Mouse (Mus musculus) stomach, embryonic 15.5 days (tissue): ENCODE results near the gene Ccdc148. TPM values are rescaled to one million over a fixed set of nuclear protein-coding genes. Genes with fewer than 3 reads are reported as not detected.

ENCODE experiments used
- ATAC-seq: fragments of 200-750 bp; cut with Nextera tagmentation; 2 replicates; pipeline ENCODE4 v1.8.0; 2017; ENCODE audit warnings: low read depth, moderate number of reproducible peaks, moderate TSS enrichment; ENCODE audit not compliant: insufficient read depth, low FRiP score
- H3K27ac ChIP-seq: fragments of 300-500 bp; sonication (generic); 2 replicates; pipeline ENCODE4 v1.5.1; 2015; ENCODE audit warnings: mild to moderate bottlenecking, inconsistent platforms
- H3K27me3 ChIP-seq: fragments of 300-500 bp; sonication (generic); replicated peaks from 2 replicates; pipeline ENCODE4 v1.6.1; 2015; ENCODE audit warnings: inconsistent platforms
- H3K36me3 ChIP-seq: fragments of 300-500 bp; sonication (generic); 2 replicates; pipeline ENCODE4 v1.6.1; 2015; ENCODE audit warnings: inconsistent platforms
- H3K4me1 ChIP-seq: fragments of 300-500 bp; sonication (generic); 2 replicates; pipeline ENCODE4 v1.6.1; 2015; ENCODE audit warnings: inconsistent platforms
- H3K4me2 ChIP-seq: fragments of 300-500 bp; sonication (generic); 2 replicates; pipeline ENCODE4 v1.6.1; 2015; ENCODE audit warnings: mild to moderate bottlenecking, inconsistent platforms
- H3K4me3 ChIP-seq: fragments of 300-500 bp; sonication (generic); replicated peaks from 2 replicates; pipeline ENCODE4 v1.5.1; 2015; ENCODE audit warnings: inconsistent platforms
- H3K9ac ChIP-seq: fragments of 300-500 bp; sonication (generic); 2 replicates; pipeline ENCODE4 v1.6.1; 2015; ENCODE audit warnings: inconsistent platforms
- H3K9me3 ChIP-seq: fragments of 300-500 bp; sonication (generic); 2 replicates; pipeline ENCODE4 v1.6.1; 2016; ENCODE audit warnings: inconsistent platforms
- WGBS: fragments of 180-500 bp; shearing (Covaris S2); methylation state at CpG from one replicate; pipeline ENCODE4 v1.1.7; 2015; 5-methylcytosine and 5-hydroxymethylcytosine counted together
- polyA plus RNA-seq: library from polyadenylated mRNA; unstranded; fragments of >200 nt; fragmentation: Nextera tagmentation; extraction: Ambion mirVana; gene quantifications from 2 replicates; pipeline ENCODE4 v1.2.1, GENCODE M21; 2015

Gene Ccdc148
- polyA plus RNA-seq, 1 experiment from 2014 or later = 0.89 TPM

DNA sequence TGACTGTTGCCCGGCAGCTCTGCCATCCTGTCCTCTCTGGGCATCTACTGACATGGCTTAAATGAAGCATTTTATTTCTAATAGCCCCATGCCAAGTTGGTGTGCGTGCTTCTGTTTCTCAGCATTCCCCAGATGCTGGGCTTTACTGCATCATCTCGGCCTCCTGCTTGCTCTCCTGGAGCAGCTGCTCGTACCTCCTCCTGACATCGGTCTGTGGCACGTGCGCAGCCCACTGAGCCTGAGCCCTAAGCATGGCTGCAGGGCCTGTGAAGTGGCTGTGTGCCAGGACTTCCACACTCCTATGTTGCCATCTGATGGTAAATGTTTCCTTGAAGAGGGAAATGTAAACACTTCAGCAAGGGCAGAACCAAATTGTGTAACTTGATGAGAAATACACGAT is 31.0 kb upstream of the Ccdc148 start:
- Histone ChIP-seq H3K9ac (no peak overlapping the region), H3K27me3 (no peaks in the 10 kb centered on the region), H3K36me3 (0 out of 2 replicates have a peak, but pooled peaks cover 6% of the 10 kb centered on the region), H3K27ac (no peak overlapping the region), H3K4me2 (no peak overlapping the region), H3K4me1 (0 out of 2 replicates have a peak, but pooled peaks cover 3% of the 10 kb centered on the region), H3K9me3 (no peaks in the 10 kb centered on the region), H3K4me3 (no peak overlapping the region)
- no peak for ATAC-seq
- WGBS = 65% methylated on average over 8 of the region's 8 CpGs

DNA sequence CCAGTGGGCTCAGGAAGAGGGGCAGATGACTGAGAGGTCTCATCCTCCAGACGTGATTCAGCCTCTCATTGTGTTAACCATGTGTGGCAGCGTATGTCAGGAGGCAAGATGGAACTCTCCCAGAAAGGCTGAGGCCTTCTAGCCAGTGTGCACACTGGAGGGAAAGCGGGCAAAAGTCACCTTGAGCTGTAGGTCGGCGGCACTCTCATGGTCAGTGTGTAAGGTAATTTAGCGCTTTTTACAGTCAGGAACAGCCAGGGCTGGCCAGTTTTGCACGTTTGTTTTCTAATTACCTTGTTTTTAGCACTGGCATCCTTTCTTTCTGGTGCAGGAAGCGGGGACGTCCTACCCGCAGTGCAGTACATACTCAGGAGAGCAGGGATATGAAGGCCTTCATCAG is 29.7 kb upstream of the Ccdc148 start:
- Histone ChIP-seq H3K9me3 (no peaks in the 10 kb centered on the region), H3K27ac (no peak overlapping the region), H3K27me3 (no peaks in the 10 kb centered on the region), H3K4me1 (0 out of 2 replicates have a peak, but pooled peaks cover 3% of the 10 kb centered on the region), H3K4me3 (no peak overlapping the region), H3K36me3 (0 out of 2 replicates have a peak, but pooled peaks cover 6% of the 10 kb centered on the region), H3K4me2 (no peak overlapping the region), H3K9ac (no peak overlapping the region)
- WGBS = 88% methylated on average over 10 of the region's 10 CpGs
- no peak for ATAC-seq

DNA sequence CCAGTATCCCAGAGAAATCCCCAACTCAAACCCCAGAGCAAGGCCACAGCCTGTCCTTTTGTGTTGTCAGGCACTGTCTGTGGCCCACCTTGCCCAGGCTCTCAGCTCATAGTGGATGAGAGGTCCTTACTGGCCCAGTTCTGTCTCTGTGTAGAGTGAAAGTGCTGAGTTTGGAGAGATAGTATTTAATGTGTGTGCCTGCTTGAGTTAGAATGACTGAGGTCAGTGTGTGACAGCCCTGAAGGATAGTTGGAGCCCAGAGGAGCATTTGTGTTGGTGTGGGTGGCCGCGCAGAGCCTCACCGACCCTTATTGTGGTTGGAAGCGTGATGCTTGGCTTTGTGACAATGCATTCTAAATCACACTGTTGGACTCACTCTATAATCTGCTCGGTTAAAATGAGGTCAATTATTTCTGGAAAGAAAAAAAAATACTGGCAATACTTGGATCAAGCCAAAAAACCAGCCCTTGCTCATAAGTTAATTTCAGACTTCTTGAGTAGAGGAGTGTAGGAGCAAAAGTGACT is 29.2 kb upstream of the Ccdc148 start:
- Histone ChIP-seq H3K4me2 (no peak overlapping the region), H3K36me3 (0 out of 2 replicates have a peak, but pooled peaks cover 6% of the 10 kb centered on the region), H3K27me3 (no peaks in the 10 kb centered on the region), H3K4me1 (0 out of 2 replicates have a peak, but pooled peaks cover 3% of the 10 kb centered on the region), H3K9me3 (no peaks in the 10 kb centered on the region), H3K27ac (no peak overlapping the region), H3K9ac (no peak overlapping the region), H3K4me3 (no peak overlapping the region)
- ATAC-seq = no peak
- 71% methylated on average over 5 of the region's 5 CpGs for whole genome bisulfite sequencing

DNA sequence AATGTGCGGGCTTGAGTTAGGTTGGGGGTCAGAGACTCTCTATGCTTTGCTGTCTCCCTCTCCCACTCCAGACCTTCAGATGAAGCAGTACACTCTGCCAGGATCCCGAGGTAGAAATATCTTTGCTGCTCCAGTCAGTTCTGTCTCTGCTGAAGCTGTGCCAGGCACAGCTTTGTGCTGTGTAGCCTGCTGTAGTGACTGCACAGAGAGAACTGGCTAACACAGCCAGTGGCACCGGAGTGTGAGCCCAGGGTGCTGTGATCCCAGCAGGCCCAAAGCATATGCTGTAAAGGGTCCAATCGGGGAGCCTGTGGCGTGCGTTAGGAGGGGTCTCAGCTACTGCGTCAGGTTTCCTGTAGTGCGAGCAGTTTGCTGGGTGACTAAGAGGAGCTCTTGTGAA is 27.8 kb upstream of the Ccdc148 start:
- H3K9me3 ChIP-seq = no peaks in the 10 kb centered on the region
- H3K36me3 ChIP-seq = 0 out of 2 replicates have a peak, but pooled peaks cover 6% of the 10 kb centered on the region
- no peak overlapping the region for H3K9ac ChIP-seq
- H3K27me3 ChIP-seq = no peaks in the 10 kb centered on the region
- H3K4me3 ChIP-seq = no peak overlapping the region
- ATAC-seq = no peak
- H3K4me2 ChIP-seq = no peak overlapping the region
- H3K27ac ChIP-seq = no peak overlapping the region
- WGBS = 89% methylated on average over 8 of the region's 8 CpGs
- H3K4me1 ChIP-seq = 0 out of 2 replicates have a peak, but pooled peaks cover 3% of the 10 kb centered on the region

DNA sequence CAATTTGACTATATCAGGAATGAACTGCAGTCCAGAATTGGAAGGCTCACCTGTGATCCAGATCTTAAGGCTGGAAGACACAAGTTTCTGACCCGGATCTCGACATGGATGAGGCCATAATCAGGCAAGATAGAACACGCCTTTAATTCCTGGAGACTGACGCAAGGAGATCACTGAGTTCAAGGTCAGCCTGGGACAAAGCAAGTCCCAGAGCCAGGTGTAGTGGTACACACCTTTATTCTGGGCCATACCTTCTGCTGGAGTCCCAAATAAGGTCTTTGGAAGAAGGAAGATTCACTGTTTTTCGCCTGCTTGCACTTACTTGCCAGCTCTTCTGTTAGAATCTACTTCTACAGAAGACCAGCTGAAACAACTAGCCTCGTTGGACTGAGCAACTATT is 26.5 kb upstream of the Ccdc148 start:
- H3K4me3 ChIP-seq = no peak overlapping the region
- no peaks in the 10 kb centered on the region for H3K27me3 ChIP-seq
- ATAC-seq = no peak
- H3K4me1 ChIP-seq = 0 out of 2 replicates have a peak, but pooled peaks cover 3% of the 10 kb centered on the region
- 85% methylated on average over 6 of the region's 6 CpGs for WGBS
- H3K27ac ChIP-seq = no peak overlapping the region
- no peaks in the 10 kb centered on the region for H3K9me3 ChIP-seq
- no peak overlapping the region for H3K9ac ChIP-seq
- H3K4me2 ChIP-seq = no peak overlapping the region
- 0 out of 2 replicates have a peak, but pooled peaks cover 6% of the 10 kb centered on the region for H3K36me3 ChIP-seq

DNA sequence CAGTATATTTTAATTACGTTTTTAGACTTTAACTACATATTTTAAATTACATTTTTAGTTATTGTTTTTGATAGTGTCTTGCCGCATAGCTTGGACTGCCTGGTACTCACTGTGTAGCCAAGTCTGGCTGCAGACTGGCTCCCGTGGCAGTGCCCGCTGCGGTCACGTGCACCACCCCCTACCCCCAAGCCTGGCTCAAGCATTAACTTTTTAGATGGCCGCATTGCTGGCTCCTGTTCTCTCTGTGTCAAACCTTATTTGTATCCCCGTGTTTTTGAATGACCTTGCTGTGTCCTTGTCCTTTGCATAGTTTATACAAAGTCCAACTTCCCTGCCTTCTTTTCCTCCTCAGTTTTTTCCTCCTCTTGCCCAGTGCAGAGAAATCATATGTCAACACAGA is 25.6 kb upstream of the Ccdc148 start:
- WGBS = 90% methylated on average over 8 of the region's 8 CpGs
- Histone ChIP-seq H3K9me3 (no peaks in the 10 kb centered on the region), H3K4me2 (no peak overlapping the region), H3K27me3 (no peaks in the 10 kb centered on the region), H3K9ac (no peak overlapping the region), H3K36me3 (0 out of 2 replicates have a peak, but pooled peaks cover 6% of the 10 kb centered on the region), H3K4me1 (no peaks in the 10 kb centered on the region), H3K4me3 (no peak overlapping the region), H3K27ac (no peak overlapping the region)
- ATAC-seq = no peak

DNA sequence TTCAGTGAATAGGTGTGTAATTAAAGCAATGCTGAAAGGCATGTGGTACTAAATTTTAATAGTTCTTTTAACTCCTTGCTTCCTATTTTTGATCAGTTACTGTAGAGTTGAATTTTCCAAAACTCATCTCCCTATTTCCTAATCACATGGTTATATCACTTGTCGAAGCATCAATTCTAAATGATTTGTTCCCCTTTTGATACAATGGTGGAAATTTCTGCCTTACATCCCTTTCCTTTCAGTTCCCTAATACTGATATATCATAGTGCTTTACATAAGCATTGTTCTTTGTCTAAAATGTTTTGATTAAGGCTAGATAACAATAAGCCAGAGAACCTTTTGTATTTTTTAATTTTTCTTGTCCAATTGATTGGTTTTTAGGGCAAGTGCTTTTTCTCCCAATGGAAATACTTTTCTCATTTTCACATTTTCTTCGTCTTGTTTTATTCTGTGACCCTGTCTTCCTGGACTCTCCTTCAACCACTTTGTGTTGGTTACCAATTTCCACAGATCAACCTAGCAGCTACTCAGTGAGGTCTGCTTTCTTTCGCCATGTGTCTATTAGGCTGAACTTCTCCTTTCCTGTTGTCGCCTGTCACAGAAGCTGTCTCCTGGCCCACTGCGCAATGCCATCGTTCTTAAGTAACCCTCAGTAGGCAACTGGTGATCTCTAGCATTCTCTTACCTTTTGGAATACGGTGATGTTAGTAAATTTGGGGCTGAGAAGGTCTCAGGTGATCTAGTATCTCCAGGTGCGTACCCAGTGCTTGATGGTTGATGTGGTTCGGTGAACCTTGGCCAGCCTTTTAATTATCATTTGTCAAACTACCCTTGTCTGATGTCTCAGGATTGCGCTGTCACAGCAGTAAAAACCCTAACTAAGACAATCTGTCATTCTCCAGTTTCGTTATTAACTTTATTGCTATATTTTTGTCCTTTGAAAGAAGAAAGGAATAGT is 23.9 kb upstream of the Ccdc148 start:
- Histone ChIP-seq H3K9ac (no peak overlapping the region), H3K9me3 (no peaks in the 10 kb centered on the region), H3K4me1 (peaks cover 8% of the 10 kb centered on the region), H3K27me3 (no peaks in the 10 kb centered on the region), H3K4me3 (no peak overlapping the region), H3K36me3 (0 out of 2 replicates have a peak, but pooled peaks cover 6% of the 10 kb centered on the region), H3K4me2 (no peak overlapping the region), H3K27ac (no peak overlapping the region)
- ATAC-seq = no peak
- 89% methylated on average over 11 of the region's 11 CpGs for WGBS

DNA sequence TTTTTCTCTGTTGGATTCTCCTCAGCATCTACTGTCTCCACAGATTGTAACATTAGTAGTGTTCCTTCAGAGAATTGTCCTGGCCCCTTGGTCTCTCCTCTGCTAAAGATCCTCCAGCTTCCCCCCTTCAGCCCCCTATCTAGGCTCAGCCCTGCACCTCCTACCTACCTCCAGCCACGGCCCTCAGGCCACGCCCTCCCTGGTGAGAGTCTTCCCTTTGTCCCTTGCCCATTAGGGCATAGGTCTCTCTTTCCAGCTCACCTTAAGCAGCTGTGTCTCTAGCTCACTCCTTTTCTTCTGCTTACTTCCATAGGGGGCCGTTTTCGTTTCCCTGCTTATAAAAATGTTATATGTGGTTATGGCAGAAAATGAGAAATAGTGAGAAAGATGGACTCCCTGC is 23.1 kb upstream of the Ccdc148 start:
- Histone ChIP-seq H3K36me3 (0 out of 2 replicates have a peak, but pooled peaks cover 6% of the 10 kb centered on the region), H3K4me3 (no peak overlapping the region), H3K4me2 (no peak overlapping the region), H3K4me1 (peaks cover 13% of the 10 kb centered on the region), H3K27ac (no peak overlapping the region), H3K27me3 (no peaks in the 10 kb centered on the region), H3K9me3 (no peaks in the 10 kb centered on the region), H3K9ac (no peak overlapping the region)
- 78% methylated on average over 4 of the region's 4 CpGs for WGBS
- no peak for ATAC-seq

DNA sequence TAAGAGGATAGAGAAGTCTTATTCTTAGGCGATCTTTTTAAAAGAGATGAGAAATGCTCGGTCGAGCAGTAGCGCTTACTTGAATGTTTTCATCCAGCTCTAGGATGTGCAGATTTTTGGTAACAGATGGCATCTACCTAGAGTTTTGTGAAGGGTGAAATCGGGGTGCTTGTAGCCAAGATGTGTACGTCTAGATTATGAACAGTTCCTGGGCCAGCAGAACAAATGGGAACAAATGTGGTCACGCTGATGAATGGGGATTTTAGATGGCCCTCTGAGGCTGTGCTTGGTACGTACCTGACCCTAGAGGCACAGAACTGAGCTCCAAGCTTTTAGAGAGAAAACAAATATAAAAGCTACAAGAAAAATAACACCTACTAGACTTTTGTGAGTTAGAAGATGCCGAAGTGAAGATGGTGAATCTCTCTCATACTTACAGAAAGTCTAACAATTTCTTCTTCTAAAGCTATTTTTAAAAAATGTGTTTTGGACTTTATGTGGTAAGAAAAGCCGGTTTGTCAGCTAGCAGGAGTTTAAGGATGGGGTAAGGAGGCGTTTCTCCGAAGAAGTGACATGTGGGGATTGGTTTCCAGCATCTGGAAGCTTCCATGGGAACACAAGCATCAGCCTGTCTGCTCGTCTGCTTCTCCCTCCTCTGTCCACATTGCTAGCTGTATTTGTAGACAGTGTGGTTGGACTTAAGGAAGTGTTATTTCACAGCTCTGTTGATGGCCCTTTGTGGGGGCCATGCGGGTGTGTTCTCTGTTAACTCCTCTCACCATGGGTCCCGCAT is 21.0 kb upstream of the Ccdc148 start:
- Histone ChIP-seq H3K9ac (no peak overlapping the region), H3K4me3 (no peak overlapping the region), H3K4me2 (no peak overlapping the region), H3K9me3 (no peaks in the 10 kb centered on the region), H3K4me1 (peaks cover 17% of the 10 kb centered on the region), H3K27me3 (no peaks in the 10 kb centered on the region), H3K27ac (no peak overlapping the region), H3K36me3 (no peaks in the 10 kb centered on the region)
- WGBS = 83% methylated on average over 15 of the region's 15 CpGs
- ATAC-seq = no peak

DNA sequence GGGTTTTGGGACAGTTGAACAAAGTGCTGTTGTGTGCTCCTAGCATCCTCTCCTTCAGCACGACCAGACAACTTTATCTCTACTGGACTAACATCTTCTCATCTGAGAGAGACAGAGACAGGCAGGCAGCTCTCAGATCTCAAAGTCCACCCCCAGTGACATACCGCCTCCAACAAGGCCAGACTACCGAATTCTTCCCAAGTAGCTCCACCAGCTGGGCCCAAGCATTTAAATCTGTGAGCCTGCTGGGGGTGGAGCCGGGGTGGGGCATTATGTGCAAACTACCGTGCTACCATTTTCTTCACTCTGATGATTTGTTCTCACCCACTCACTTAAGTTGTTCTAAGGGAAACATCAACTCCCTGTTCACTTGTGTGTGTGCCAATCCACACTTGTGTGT is 19.0 kb upstream of the Ccdc148 start:
- WGBS = 45% methylated on average over 5 of the region's 5 CpGs
- no peak overlapping the region for H3K4me2 ChIP-seq

DNA sequence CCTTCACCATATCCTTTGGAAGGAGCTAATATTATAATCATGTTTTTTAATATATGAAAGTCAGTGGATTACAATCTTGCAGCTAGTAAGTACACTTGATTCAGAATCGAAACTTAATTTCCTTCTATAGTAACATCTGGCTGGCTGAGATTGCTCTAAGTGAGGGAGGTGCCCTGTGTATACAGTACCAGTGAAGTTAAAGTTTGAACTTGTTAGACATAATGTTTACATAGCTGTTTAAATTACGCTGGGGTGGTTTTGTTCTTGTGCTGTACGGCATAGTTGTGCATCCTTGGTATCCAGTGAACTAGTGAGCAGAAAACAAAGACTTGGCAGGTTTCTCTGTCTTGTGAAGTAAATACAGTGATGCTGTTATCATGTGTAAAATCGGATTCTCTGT is 18.5 kb upstream of the Ccdc148 start:
- Histone ChIP-seq H3K4me2 (0 out of 2 replicates have a peak overlapping the region, but pooled peaks have one; percentile 14), H3K36me3 (no peaks in the 10 kb centered on the region), H3K4me3 (no peak overlapping the region), H3K9me3 (no peaks in the 10 kb centered on the region), H3K27ac (peak overlapping the region; percentile 74; the same call in 1 of the 2 replicates), H3K4me1 (peaks cover 19% of the 10 kb centered on the region), H3K9ac (no peak overlapping the region), H3K27me3 (no peaks in the 10 kb centered on the region)
- 23% methylated on average over 4 of the region's 4 CpGs for WGBS
- ATAC-seq = peak; percentile 64

More for the DNA sequence above, 19.0 kb upstream of the Ccdc148 start:
- Histone ChIP-seq H3K4me3 (no peak overlapping the region), H3K36me3 (no peaks in the 10 kb centered on the region), H3K9ac (no peak overlapping the region), H3K9me3 (no peaks in the 10 kb centered on the region), H3K4me1 (peaks cover 19% of the 10 kb centered on the region), H3K27ac (no peak overlapping the region), H3K27me3 (no peaks in the 10 kb centered on the region)
- no peak for ATAC-seq
